Mouse (Mus musculus): ENCODE measurements around the gene Gpcpd1.
A peak's percentile ranks its signal among the peaks of the same experiment; 100 is the strongest.

The Gpcpd1 gene

DNA sequence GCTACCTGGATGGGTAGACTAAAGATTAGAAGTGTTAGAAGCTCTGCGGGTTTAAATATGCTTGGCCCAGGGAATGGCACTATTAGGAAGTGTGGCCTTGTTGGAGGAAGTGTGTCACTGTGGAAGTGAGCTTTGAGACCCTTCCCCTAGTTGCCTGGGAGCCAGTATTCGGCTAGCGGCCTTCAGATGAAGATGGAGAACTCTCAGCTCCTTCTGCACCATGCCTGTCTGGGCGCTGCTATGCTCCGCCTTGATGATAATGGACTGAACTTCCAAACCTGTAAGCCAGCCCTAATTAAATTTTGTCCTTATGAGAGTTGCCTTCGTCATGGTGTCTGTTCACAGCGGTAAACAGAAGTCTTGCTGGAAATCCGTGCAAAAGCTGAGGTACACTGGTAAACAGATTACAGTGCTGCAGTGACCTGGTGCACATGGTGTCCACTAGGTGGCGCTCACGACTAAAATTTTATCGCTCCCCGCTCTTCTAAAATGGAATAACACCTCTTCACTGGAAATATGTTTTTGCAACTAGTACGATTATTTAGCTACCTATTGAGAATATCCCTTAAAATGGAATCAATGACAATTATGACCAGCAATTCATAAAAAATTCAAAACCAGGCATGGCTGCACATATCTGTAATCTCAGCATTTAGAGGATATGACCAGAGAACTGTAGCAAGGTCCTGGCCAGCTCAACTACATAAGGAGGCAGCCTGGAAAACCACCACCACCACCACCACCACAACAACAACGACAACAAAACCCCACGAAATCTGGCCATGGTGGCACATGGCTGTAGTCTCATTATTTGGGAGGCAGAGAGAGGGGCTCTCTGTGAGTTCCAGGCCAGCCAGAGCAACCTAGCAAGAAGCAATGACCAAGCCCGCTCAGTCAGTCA, 71.1 kb downstream of the Gpcpd1 start:
- DNase-seq = peak; percentile 84 to 91

GRCm38 (mm10) chr2:132515607-132516006, 71.9 kb downstream of the Gpcpd1 start:
- DNase-seq = no peak

DNA sequence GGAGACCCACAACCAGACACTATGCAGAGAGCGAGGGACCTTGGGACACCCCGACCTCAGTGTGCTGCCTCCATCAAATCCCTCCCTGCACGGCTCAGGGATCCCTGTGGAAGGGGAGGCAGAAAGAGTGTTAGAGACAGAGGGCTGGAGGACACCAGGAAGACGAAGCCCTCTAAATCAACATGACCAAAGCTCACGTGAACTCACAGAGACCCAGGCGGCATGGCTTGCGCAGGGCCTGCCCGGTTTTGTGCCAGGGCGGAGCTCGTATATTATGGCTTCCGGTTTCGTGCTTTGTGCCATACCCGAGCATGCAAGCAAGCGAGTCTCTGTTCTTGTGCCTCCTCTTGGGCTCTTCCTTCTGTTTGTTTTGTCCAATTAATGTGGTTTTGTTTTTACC, 72.5 kb downstream of the Gpcpd1 start:
- no peak for DNase-seq

DNA sequence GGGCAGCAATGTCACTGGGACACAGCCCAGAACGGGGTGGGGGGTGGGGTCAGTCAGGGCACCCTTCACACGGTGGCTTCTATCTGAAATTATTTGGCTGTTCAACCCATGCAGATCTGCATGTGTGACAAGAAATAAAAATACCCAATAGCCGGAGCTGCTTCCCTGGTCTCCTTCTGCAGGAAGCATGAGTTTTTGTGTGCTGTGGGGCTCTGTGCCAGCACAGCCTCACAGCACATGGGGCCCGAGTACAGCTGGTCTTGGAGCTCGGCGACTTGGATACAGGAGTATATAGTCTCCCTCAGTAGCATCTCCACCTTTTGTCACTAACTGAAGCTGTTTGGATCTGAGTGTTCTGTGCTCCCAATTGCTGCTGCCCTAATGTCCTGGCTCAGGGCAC, 73.2 kb downstream of the Gpcpd1 start:
- peak; percentile 63 to 79 for DNase-seq

GRCm38 (mm10) chr2:132513371-132514181, 74.0 kb downstream of the Gpcpd1 start:
- DNase-seq = peak; percentile 84 to 91

- peak; percentile 16 to 46 for DNase-seq
These were observed 74.6 kb downstream of the Gpcpd1 start for GRCm38 (mm10) chr2:132512977-132513351.

GRCm38 (mm10) chr2:132512051-132512976, 75.2 kb downstream of the Gpcpd1 start:
- peak in 1 of 2 experiments; percentile 31 for DNase-seq

- DNase-seq = peak in 1 of 2 experiments; percentile 53
These were observed 76.3 kb downstream of the Gpcpd1 start for GRCm38 (mm10) chr2:132511011-132511818.

DNA sequence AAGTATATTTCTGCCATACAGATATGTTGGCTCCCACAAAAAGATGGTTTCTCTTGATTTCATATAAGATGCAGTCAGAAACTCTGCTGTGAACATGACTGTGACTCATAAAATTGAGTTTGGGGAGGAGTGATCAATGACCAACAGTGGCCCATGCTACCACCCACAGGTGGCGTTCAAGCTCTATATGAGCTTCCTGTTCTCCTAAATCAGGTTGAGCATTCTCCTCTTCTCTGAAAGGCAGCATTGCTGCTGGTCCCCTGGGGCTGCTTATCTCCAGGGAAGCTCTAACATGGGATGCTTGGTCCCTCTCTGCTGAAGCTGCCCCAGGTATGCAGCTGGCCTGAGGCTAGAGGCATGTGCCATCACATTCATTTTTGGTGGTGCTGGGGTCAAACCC, 77.8 kb downstream of the Gpcpd1 start:
- DNase-seq = no peak

DNA sequence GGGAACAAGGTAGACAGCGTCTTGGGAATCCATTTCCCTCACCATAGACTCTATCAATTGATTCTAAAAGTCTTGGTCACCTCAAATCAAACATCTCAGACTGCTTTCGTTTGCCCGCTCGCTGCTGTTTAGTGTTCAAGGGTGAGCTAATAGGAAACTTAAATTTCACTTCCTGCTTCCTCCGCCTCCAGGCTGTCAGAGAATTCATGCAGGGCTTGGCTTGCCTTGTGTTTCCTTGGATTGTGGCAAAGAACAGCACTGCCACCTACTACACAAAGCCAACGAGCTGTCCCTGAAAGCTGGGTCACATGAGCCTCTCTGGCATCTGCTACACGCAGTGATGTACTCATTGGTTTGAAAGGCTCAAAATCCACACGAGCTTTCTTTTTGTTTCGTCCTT, 78.3 kb downstream of the Gpcpd1 start:
- peak; percentile 60 to 68 for DNase-seq

DNA sequence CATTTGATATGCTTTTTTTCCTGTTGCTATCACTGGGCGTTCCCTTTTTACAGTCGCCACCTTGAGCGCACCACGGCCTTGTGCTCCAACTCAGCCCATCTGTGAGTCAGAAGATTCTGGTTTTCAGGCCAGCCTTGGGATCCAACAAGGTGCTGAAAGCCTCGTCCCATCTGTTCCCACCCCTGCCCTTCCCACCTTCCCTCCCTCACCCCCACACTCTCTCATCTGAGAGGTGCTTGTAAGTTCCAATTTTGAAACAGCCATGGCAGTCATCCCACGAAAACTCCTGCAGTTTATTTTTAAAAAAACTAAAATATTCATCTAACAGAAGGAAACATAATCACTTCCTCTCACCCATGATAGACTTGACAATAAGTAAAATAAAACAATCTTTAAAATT, 80.0 kb downstream of the Gpcpd1 start:
- DNase-seq = peak in 1 of 2 experiments; percentile 25

DNA sequence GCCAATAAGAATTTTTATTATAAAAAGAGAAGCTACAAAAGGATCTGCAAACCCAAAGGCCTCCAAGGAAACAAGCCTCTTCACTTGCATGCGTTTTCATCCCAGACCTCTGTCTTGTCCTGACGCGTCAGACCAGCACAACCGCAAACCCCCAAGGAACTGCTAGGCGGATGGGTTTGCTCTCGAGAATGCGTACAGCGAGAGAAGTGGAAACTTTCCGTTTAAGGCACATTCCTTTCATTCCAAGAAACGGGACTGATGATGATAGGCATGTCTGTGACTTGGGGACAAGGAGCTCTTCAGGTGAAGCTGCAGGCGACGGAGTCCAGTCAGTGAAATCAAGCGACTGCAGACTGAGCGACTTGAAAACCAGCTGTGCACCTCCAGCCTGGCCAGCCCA, 80.4 kb downstream of the Gpcpd1 start:
- no peak for DNase-seq

GRCm38 (mm10) chr2:132505828-132506227, 81.7 kb downstream of the Gpcpd1 start:
- DNase-seq = no peak

GRCm38 (mm10) chr2:132498344-132498743, 89.2 kb downstream of the Gpcpd1 start:
- no peak for DNase-seq

DNA sequence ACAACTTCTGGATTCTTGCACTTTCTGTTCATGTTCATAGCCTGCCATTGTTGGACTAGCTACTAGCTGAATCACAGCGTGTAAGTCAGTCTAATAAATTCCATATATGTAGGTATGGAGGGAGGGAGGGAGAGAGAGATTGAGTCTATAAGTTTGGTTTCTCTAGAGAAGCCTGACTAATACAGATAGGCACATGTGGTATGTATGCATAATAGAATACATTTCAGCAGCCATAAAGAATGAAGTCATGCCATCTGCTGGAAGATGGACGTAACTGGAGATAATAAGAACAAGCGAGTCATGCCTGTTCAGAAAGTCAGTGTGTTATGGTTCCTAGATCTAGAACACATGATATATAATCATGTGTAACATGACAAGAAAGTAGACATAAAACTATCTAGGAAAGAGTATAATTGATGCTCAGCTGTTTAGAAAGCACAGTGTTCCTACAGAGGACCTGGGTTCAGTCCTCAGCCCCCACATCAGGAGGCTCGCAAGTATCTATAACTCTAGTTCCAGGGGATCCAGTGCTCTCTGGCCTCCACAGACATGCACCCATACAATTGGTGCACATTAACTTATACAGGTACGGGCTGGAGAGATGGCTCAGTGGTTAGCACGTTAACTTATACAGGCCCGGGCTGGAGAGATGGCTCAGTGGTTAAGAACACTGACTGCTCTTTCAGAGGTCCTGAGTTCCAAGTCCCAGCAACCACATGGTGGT, 90.0 kb downstream of the Gpcpd1 start:
- DNase-seq = no peak

GRCm38 (mm10) chr2:132493184-132493583, 94.3 kb downstream of the Gpcpd1 start:
- no peak for DNase-seq

GRCm38 (mm10) chr2:132485454-132485853, 102.1 kb downstream of the Gpcpd1 start:
- DNase-seq = peak; percentile 79 to 80

DNA sequence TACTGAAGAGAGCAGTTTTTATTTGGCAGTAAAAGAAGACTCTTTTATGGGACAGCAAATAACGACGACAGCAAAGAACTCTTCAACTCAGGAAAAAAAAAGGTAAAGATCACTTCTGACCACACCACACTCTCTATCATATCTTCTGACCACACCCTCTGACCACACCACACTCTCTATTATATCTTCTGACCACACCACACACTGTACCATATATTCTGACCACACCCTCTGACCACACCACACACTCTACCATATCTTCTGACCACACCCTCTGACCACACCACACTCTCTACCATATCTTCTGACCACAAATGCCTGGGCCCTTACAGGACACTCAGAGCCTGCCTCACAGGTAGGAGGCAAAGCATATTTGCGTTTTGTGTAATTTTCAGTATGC, 106.0 kb downstream of the Gpcpd1 start:
- no peak for DNase-seq

Measured in cerebellum, adult 18-20 months (tissue).